Mouse (Mus musculus): ENCODE data around the gene Hs6st1. TPM values are rescaled to one million over a fixed set of nuclear protein-coding genes. Genes with fewer than 3 reads are reported as not detected.

Gene Hs6st1
- polyA plus RNA-seq, 1 experiment from 2014 or later: 6.7 TPM

GRCm38 (mm10) chr1:36098432-36098831, 30.2 kb downstream of the Hs6st1 start:
- Histone ChIP-seq H3K4me1 (replicated peaks; ENCODE audit: control insufficient read depth, insufficient read depth, low read length) (peaks cover 19% of the 10 kb centered on the region), H3K27me3 (replicated peaks; ENCODE audit: control insufficient read depth, insufficient read depth, low read length) (no peaks in the 10 kb centered on the region), H3K4me3 (ENCODE audit: low read depth, low read length) (no peak overlapping the region), H3K4me2 (replicated peaks; ENCODE audit: low read depth) (no peak overlapping the region), H3K9me3 (ENCODE audit: control insufficient read depth) (no peaks in the 10 kb centered on the region), H3K36me3 (ENCODE audit: control insufficient read depth, insufficient read depth) (peaks cover 36% of the 10 kb centered on the region), H3K9ac (ENCODE audit: low read depth, low read length) (no peak overlapping the region), H3K27ac (ENCODE audit: low read depth, low read length) (no peak overlapping the region)
- no peak for ATAC-seq
- no peak for TF ChIP-seq CTCF (IDR thresholded peaks at IDR 0.05; ENCODE audit: low read depth)
- WGBS: 82% methylated on average over 4 of the region's 4 CpGs

- Histone ChIP-seq H3K4me2 (replicated peaks; ENCODE audit: low read depth) (no peak overlapping the region), H3K27ac (ENCODE audit: low read depth, low read length) (no peak overlapping the region), H3K36me3 (ENCODE audit: control insufficient read depth, insufficient read depth) (peaks cover 49% of the 10 kb centered on the region), H3K9me3 (ENCODE audit: control insufficient read depth) (no peaks in the 10 kb centered on the region), H3K4me3 (ENCODE audit: low read depth, low read length) (no peak overlapping the region), H3K9ac (ENCODE audit: low read depth, low read length) (no peak overlapping the region), H3K4me1 (replicated peaks; ENCODE audit: control insufficient read depth, insufficient read depth, low read length) (peaks cover 9% of the 10 kb centered on the region), H3K27me3 (replicated peaks; ENCODE audit: control insufficient read depth, insufficient read depth, low read length) (no peaks in the 10 kb centered on the region)
- WGBS: 74% methylated on average over 3 of the region's 3 CpGs
- ATAC-seq: no peak
- no peak for TF ChIP-seq CTCF (IDR thresholded peaks at IDR 0.05; ENCODE audit: low read depth)
Measured at GRCm38 (mm10) chr1:36100371-36100770, 32.2 kb downstream of the Hs6st1 start.

- Histone ChIP-seq H3K27ac (ENCODE audit: low read depth, low read length) (no peak overlapping the region), H3K4me2 (replicated peaks; ENCODE audit: low read depth) (no peak overlapping the region), H3K36me3 (ENCODE audit: control insufficient read depth, insufficient read depth) (peaks cover 48% of the 10 kb centered on the region), H3K4me3 (ENCODE audit: low read depth, low read length) (no peak overlapping the region), H3K27me3 (replicated peaks; ENCODE audit: control insufficient read depth, insufficient read depth, low read length) (no peaks in the 10 kb centered on the region), H3K9me3 (ENCODE audit: control insufficient read depth) (no peaks in the 10 kb centered on the region), H3K4me1 (replicated peaks; ENCODE audit: control insufficient read depth, insufficient read depth, low read length) (no peaks in the 10 kb centered on the region), H3K9ac (ENCODE audit: low read depth, low read length) (no peak overlapping the region)
- no peak for TF ChIP-seq CTCF (IDR thresholded peaks at IDR 0.05; ENCODE audit: low read depth)
- ATAC-seq: no peak
- WGBS: 91% methylated on average over 11 of the region's 11 CpGs
Measured at GRCm38 (mm10) chr1:36105917-36106706, 37.9 kb downstream of the Hs6st1 start.

- Histone ChIP-seq H3K9me3 (ENCODE audit: control insufficient read depth) (no peaks in the 10 kb centered on the region), H3K4me3 (ENCODE audit: low read depth, low read length) (no peak overlapping the region), H3K36me3 (ENCODE audit: control insufficient read depth, insufficient read depth) (peaks cover 16% of the 10 kb centered on the region; the same call in 1 of the 2 replicates), H3K9ac (ENCODE audit: low read depth, low read length) (no peak overlapping the region), H3K27me3 (replicated peaks; ENCODE audit: control insufficient read depth, insufficient read depth, low read length) (no peaks in the 10 kb centered on the region), H3K4me2 (replicated peaks; ENCODE audit: low read depth) (no peak overlapping the region), H3K4me1 (replicated peaks; ENCODE audit: control insufficient read depth, insufficient read depth, low read length) (no peaks in the 10 kb centered on the region), H3K27ac (ENCODE audit: low read depth, low read length) (no peak overlapping the region)
- ATAC-seq: no peak
- 84% methylated on average over 4 of the region's 4 CpGs for WGBS
- no peak for TF ChIP-seq CTCF (IDR thresholded peaks at IDR 0.05; ENCODE audit: low read depth)
Measured at GRCm38 (mm10) chr1:36109987-36110386, 41.8 kb downstream of the Hs6st1 start.

- H3K4me2 ChIP-seq (replicated peaks; ENCODE audit: low read depth): no peak overlapping the region
- no peak overlapping the region for H3K9ac ChIP-seq (ENCODE audit: low read depth, low read length)
- H3K27ac ChIP-seq (ENCODE audit: low read depth, low read length): no peak overlapping the region
- H3K36me3 ChIP-seq (ENCODE audit: control insufficient read depth, insufficient read depth): no peaks in the 10 kb centered on the region
- TF ChIP-seq CTCF (IDR thresholded peaks at IDR 0.05; ENCODE audit: low read depth): no peak
- WGBS: 87% methylated on average over 3 of the region's 3 CpGs
- no peaks in the 10 kb centered on the region for H3K27me3 ChIP-seq (replicated peaks; ENCODE audit: control insufficient read depth, insufficient read depth, low read length)
- no peaks in the 10 kb centered on the region for H3K9me3 ChIP-seq (ENCODE audit: control insufficient read depth)
- ATAC-seq: no peak
- no peaks in the 10 kb centered on the region for H3K4me1 ChIP-seq (replicated peaks; ENCODE audit: control insufficient read depth, insufficient read depth, low read length)
- H3K4me3 ChIP-seq (ENCODE audit: low read depth, low read length): no peak overlapping the region
Measured at GRCm38 (mm10) chr1:36112665-36113064, 44.5 kb downstream of the Hs6st1 start.

- H3K4me1 ChIP-seq (replicated peaks; ENCODE audit: control insufficient read depth, insufficient read depth, low read length): no peaks in the 10 kb centered on the region
- no peak overlapping the region for H3K27ac ChIP-seq (ENCODE audit: low read depth, low read length)
- no peaks in the 10 kb centered on the region for H3K9me3 ChIP-seq (ENCODE audit: control insufficient read depth)
- ATAC-seq: no peak
- WGBS: 72% methylated on average over 8 of the region's 8 CpGs
- H3K4me3 ChIP-seq (ENCODE audit: low read depth, low read length): no peak overlapping the region
- no peak for TF ChIP-seq CTCF (IDR thresholded peaks at IDR 0.05; ENCODE audit: low read depth)
- no peak overlapping the region for H3K9ac ChIP-seq (ENCODE audit: low read depth, low read length)
- H3K4me2 ChIP-seq (replicated peaks; ENCODE audit: low read depth): no peak overlapping the region
- no peaks in the 10 kb centered on the region for H3K36me3 ChIP-seq (ENCODE audit: control insufficient read depth, insufficient read depth)
- H3K27me3 ChIP-seq (replicated peaks; ENCODE audit: control insufficient read depth, insufficient read depth, low read length): no peaks in the 10 kb centered on the region
Measured at GRCm38 (mm10) chr1:36113670-36114069, 45.5 kb downstream of the Hs6st1 start.
